Mouse (Mus musculus): ENCODE measurements around the gene Ttc21a. TPM values are rescaled to one million over a fixed set of nuclear protein-coding genes. Genes with fewer than 3 reads are reported as not detected.

The Ttc21a gene
- polyA plus RNA-seq, 1 experiment from 2014 or later: 1.8 TPM

DNA sequence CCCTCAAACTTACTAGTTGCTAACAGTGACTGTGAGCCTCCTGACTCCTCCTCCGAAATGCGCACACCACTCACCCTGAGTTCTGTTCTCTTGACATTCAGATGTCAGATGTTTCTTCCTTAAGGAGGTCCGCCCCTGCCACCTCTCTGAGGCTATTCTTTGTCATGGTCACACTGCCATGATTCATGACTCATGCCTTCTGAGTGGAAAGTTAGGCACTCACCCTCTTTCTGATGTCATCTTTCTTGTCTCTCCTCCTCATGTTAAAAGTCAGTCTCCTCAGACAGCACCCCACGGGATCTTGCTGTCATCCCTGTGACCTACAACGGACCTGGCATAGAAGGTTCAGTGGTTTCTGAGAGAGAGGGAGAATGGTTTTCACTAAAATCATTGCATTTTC lies 75.4 kb downstream of the Ttc21a start:
- ATAC-seq (no peak), DNase-seq (ENCODE audit: low spot score) (peak; percentile 47)
- Histone ChIP-seq H3K9me3 (ENCODE audit: low read length) (no peaks in the 10 kb centered on the region), H3K4me3 (ENCODE audit: low read depth, low read length) (no peak overlapping the region), H3K27ac (ENCODE audit: low read length) (no peak overlapping the region), H3K9ac (replicated peaks; ENCODE audit: low read depth) (no peak overlapping the region), H3K4me1 (ENCODE audit: insufficient read depth, low read depth, low read length) (no peaks in the 10 kb centered on the region; the same call in 1 of the 2 replicates), H3K27me3 (replicated peaks; ENCODE audit: insufficient read depth, low read length) (no peaks in the 10 kb centered on the region), H3K4me2 (replicated peaks; ENCODE audit: low read depth, low read length) (no peak overlapping the region), H3K36me3 (ENCODE audit: insufficient read depth, low read length) (no peaks in the 10 kb centered on the region)
- WGBS: 81% methylated on average over 5 of the region's 5 CpGs
- TF ChIP-seq EP300 (IDR thresholded peaks at IDR 0.05) (no peak), CTCF (IDR thresholded peaks at IDR 0.05) (no peak)

DNA sequence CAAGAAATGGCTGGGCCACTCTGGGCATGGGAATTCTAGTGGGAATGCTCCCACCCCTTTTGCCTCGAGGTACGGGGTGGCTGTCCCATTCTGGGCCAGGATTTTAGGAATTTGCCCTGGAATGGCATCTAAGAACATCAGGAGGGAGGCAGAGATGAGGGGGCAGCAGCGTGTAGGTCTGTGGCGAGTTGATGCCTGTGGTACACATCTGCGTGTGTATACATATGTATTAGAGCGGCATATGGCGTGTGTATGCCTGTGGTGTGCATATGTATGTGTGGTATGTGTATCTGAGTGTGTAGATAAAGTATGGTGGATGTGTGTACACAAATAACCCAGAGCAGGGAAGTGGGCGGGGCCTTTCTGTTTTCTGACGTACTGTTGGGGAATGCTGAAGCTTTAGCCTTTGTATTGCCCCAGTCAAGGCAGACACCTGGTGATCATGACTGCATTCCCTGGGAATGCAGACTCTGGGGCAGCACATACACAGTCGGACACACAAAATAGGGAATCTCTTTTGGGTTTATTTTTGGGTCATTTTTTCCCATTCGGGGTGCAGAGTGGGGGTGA lies 75.9 kb downstream of the Ttc21a start:
- 69% methylated on average over 11 of the region's 11 CpGs for WGBS
- Histone ChIP-seq H3K4me2 (replicated peaks; ENCODE audit: low read depth, low read length) (no peak overlapping the region), H3K4me1 (ENCODE audit: insufficient read depth, low read depth, low read length) (no peaks in the 10 kb centered on the region; the same call in 1 of the 2 replicates), H3K27ac (ENCODE audit: low read length) (no peak overlapping the region), H3K9ac (replicated peaks; ENCODE audit: low read depth) (no peak overlapping the region), H3K9me3 (ENCODE audit: low read length) (no peaks in the 10 kb centered on the region), H3K4me3 (ENCODE audit: low read depth, low read length) (no peak overlapping the region), H3K27me3 (replicated peaks; ENCODE audit: insufficient read depth, low read length) (no peaks in the 10 kb centered on the region), H3K36me3 (ENCODE audit: insufficient read depth, low read length) (no peaks in the 10 kb centered on the region)
- peak; percentile 57 for DNase-seq (ENCODE audit: low spot score)
- no peak for ATAC-seq
- TF ChIP-seq CTCF (IDR thresholded peaks at IDR 0.05) (no peak), EP300 (IDR thresholded peaks at IDR 0.05) (no peak)

DNA sequence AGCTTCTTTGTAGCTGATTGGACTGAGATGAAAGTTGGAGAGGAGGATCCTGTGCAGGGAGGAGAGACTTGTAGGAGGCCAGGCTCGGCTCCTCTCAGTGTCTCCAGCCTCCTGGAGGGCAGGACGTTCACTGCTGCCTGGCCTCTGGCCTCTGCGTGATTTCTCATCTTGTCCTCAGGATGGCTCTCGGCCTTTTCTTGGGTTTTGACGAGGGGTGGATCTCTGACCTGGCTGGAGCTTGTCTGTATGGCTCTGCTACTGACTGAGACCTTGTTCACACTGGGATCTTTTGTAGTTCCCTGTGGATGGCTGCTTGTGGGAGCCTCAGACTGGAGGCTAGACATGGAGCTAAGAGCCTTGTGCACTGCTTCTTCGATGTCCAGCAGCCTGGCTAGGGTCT lies 77.4 kb downstream of the Ttc21a start:
- Histone ChIP-seq H3K4me1 (ENCODE audit: insufficient read depth, low read depth, low read length) (no peaks in the 10 kb centered on the region; the same call in 1 of the 2 replicates), H3K4me2 (replicated peaks; ENCODE audit: low read depth, low read length) (no peak overlapping the region), H3K27me3 (replicated peaks; ENCODE audit: insufficient read depth, low read length) (no peaks in the 10 kb centered on the region), H3K9me3 (ENCODE audit: low read length) (no peaks in the 10 kb centered on the region), H3K4me3 (ENCODE audit: low read depth, low read length) (no peak overlapping the region), H3K36me3 (ENCODE audit: insufficient read depth, low read length) (no peaks in the 10 kb centered on the region), H3K9ac (replicated peaks; ENCODE audit: low read depth) (no peak overlapping the region), H3K27ac (ENCODE audit: low read length) (no peak overlapping the region)
- DNase-seq (ENCODE audit: low spot score) (no peak), ATAC-seq (no peak)
- TF ChIP-seq EP300 (IDR thresholded peaks at IDR 0.05) (no peak), CTCF (IDR thresholded peaks at IDR 0.05) (no peak)
- 53% methylated on average over 6 of the region's 6 CpGs for WGBS

DNA sequence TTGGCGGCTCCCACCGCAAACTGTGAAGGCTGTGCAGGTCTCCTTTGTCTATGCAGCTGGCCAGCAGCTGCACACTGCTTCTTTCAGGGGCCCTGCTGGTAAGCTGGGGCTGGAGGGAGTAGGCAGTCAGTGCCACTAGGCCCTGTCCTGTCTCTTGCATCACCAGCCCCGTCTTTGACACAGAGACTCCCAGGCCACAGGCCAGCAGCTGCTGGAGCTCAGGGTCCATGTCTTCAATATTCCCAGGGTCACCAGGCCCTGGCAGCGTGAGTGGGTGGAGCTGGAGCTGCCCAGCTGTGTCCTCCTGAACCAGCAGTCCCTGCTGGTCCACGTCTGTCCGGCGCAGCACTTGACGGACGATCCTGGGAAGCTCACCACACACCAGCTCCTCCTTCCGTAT lies 79.5 kb downstream of the Ttc21a start:
- no peak overlapping the region for H3K4me3 ChIP-seq (ENCODE audit: low read depth, low read length)
- DNase-seq (ENCODE audit: low spot score) (peak; percentile 62), ATAC-seq (peak; percentile 51)
- 60% methylated on average over 10 of the region's 10 CpGs for WGBS
- H3K4me1 ChIP-seq (ENCODE audit: insufficient read depth, low read depth, low read length): no peaks in the 10 kb centered on the region
- no peak overlapping the region for H3K4me2 ChIP-seq (replicated peaks; ENCODE audit: low read depth, low read length)
- no peak overlapping the region for H3K9ac ChIP-seq (replicated peaks; ENCODE audit: low read depth)
- TF ChIP-seq EP300 (IDR thresholded peaks at IDR 0.05): no peak
- no peak for TF ChIP-seq CTCF (IDR thresholded peaks at IDR 0.05)
- H3K27ac ChIP-seq (ENCODE audit: low read length): no peak overlapping the region
- H3K27me3 ChIP-seq (replicated peaks; ENCODE audit: insufficient read depth, low read length): no peaks in the 10 kb centered on the region
- H3K9me3 ChIP-seq (ENCODE audit: low read length): no peaks in the 10 kb centered on the region
- H3K36me3 ChIP-seq (ENCODE audit: insufficient read depth, low read length): no peaks in the 10 kb centered on the region

Other genes with a start within 250 kb of the Ttc21a start
- 0.02 TPM in 2 replicates for gene Scn10a, start 218.3 kb upstream of the Ttc21a start, polyA plus RNA-seq (2015; fragmentation: Nextera tagmentation; extraction: Ambion mirVana)
- not detected in 2 replicates for gene Scn11a, start 112.2 kb upstream of the Ttc21a start, polyA plus RNA-seq (2015; fragmentation: Nextera tagmentation; extraction: Ambion mirVana)
- 27.8 and 30.3 TPM in 2 replicates for gene Wdr48, start 42.7 kb upstream of the Ttc21a start, polyA plus RNA-seq (2015; fragmentation: Nextera tagmentation; extraction: Ambion mirVana)
- gene Gorasp1, start within 50 bp of the Ttc21a start, polyA plus RNA-seq (2015; fragmentation: Nextera tagmentation; extraction: Ambion mirVana): 16.5 and 16.7 TPM in 2 replicates
- 9.4 and 10.5 TPM in 2 replicates for gene Csrnp1, start 47.1 kb downstream of the Ttc21a start, polyA plus RNA-seq (2015; fragmentation: Nextera tagmentation; extraction: Ambion mirVana)
- gene Xirp1, start 86.0 kb downstream of the Ttc21a start, polyA plus RNA-seq (2015; fragmentation: Nextera tagmentation; extraction: Ambion mirVana): 0.21 and 0.35 TPM in 2 replicates
- 8.0 and 9.3 TPM in 2 replicates for gene Cx3cr1, start 132.3 kb downstream of the Ttc21a start, polyA plus RNA-seq (2015; fragmentation: Nextera tagmentation; extraction: Ambion mirVana)
- gene Ccr8, start 154.5 kb downstream of the Ttc21a start, polyA plus RNA-seq (2015; fragmentation: Nextera tagmentation; extraction: Ambion mirVana): 0.23 TPM in 2 replicates
- gene Slc25a38, start 172.8 kb downstream of the Ttc21a start, polyA plus RNA-seq (2015; fragmentation: Nextera tagmentation; extraction: Ambion mirVana): 20.0 and 20.9 TPM in 2 replicates
- gene Rpsa, start 190.1 kb downstream of the Ttc21a start, polyA plus RNA-seq (2015; fragmentation: Nextera tagmentation; extraction: Ambion mirVana): 616 and 675 TPM in 2 replicates
- gene Mobp, start 212.1 kb downstream of the Ttc21a start, polyA plus RNA-seq (2015; fragmentation: Nextera tagmentation; extraction: Ambion mirVana): not detected in 2 replicates